Mouse (Mus musculus) embryonic fibroblast, embryonic 13.5 days (primary cell): ENCODE data around the gene Slc29a4. TPM values are rescaled to one million over a fixed set of nuclear protein-coding genes. Genes with fewer than 3 reads are reported as not detected.

Source experiments
- H3K27ac ChIP-seq: 2 replicates; pipeline ENCODE4 v1.5.1; 2012; ENCODE audit warnings: low read length, control low read depth, inconsistent platforms; ENCODE audit not compliant: insufficient read depth
- H3K4me1 ChIP-seq: 2 replicates; pipeline ENCODE4 v1.6.1; 2011; ENCODE audit warnings: low read length; ENCODE audit not compliant: control insufficient read depth, insufficient read depth
- H3K4me3 ChIP-seq: 2 replicates; pipeline ENCODE4 v1.5.1; 2011; ENCODE audit warnings: mild to moderate bottlenecking, control low read depth, low read length; ENCODE audit not compliant: insufficient read depth
- CTCF ChIP-seq: IDR thresholded peaks from 2 replicates; pipeline ENCODE4 v1.5.1; 2011; ENCODE audit warnings: mild to moderate bottlenecking, control low read depth, low read length, moderate library complexity, borderline replicate concordance; ENCODE audit not compliant: insufficient read depth
- POLR2A ChIP-seq: IDR thresholded peaks from 2 replicates; pipeline ENCODE4 v1.6.1; 2011; ENCODE audit warnings: low read depth, mild to moderate bottlenecking, control low read depth, low read length, moderate library complexity
- polyA plus RNA-seq: library from polyadenylated mRNA; stranded (reverse); fragments of >200 nt; gene quantifications from 2 replicates; pipeline ENCODE4 v1.2.4, GENCODE M21; 2011; ENCODE audit warnings: low read depth; ENCODE audit not compliant: missing spikeins, insufficient read length

Slc29a4 gene
- polyA plus RNA-seq, 1 experiment = 0.39 TPM

- no peak overlapping the region for H3K27ac ChIP-seq
- TF ChIP-seq CTCF (no peak), POLR2A (no peak)
Measured at GRCm38 (mm10) chr5:142669726-142670125, 22.6 kb upstream of the Slc29a4 start.

GRCm38 (mm10) chr5:142673082-142673481 is 19.2 kb upstream of the Slc29a4 start:
- no peak overlapping the region for H3K4me3 ChIP-seq
- H3K27ac ChIP-seq = no peak overlapping the region
- H3K4me1 ChIP-seq = no peaks in the 10 kb centered on the region
- TF ChIP-seq CTCF (peak; percentile 63; the same call in 1 of the 2 replicates), POLR2A (no peak)

More at GRCm38 (mm10) chr5:142669726-142670125, 22.6 kb upstream of the Slc29a4 start:
- no peak overlapping the region for H3K4me3 ChIP-seq
- no peaks in the 10 kb centered on the region for H3K4me1 ChIP-seq

- TF ChIP-seq POLR2A (no peak), CTCF (no peak)
- no peak overlapping the region for H3K4me3 ChIP-seq
- no peaks in the 10 kb centered on the region for H3K4me1 ChIP-seq
- H3K27ac ChIP-seq = no peak overlapping the region
Measured at GRCm38 (mm10) chr5:142678141-142678571, 14.2 kb upstream of the Slc29a4 start.

GRCm38 (mm10) chr5:142679065-142679464 is 13.2 kb upstream of the Slc29a4 start:
- TF ChIP-seq POLR2A (no peak), CTCF (no peak)
- Histone ChIP-seq H3K4me3 (no peak overlapping the region), H3K4me1 (no peaks in the 10 kb centered on the region), H3K27ac (no peak overlapping the region)

- no peak for TF ChIP-seq CTCF
- TF ChIP-seq POLR2A = no peak
- no peak overlapping the region for H3K4me3 ChIP-seq
- no peaks in the 10 kb centered on the region for H3K4me1 ChIP-seq
- no peak overlapping the region for H3K27ac ChIP-seq
Measured at GRCm38 (mm10) chr5:142681911-142682310, 10.4 kb upstream of the Slc29a4 start.

- TF ChIP-seq POLR2A = no peak
- no peak for TF ChIP-seq CTCF
- no peak overlapping the region for H3K4me3 ChIP-seq
- no peak overlapping the region for H3K27ac ChIP-seq
- H3K4me1 ChIP-seq = no peaks in the 10 kb centered on the region
Measured at GRCm38 (mm10) chr5:142682529-142682928, 9.8 kb upstream of the Slc29a4 start.

- no peak overlapping the region for H3K27ac ChIP-seq
- no peak overlapping the region for H3K4me3 ChIP-seq
- H3K4me1 ChIP-seq = no peaks in the 10 kb centered on the region
- TF ChIP-seq CTCF = no peak
- no peak for TF ChIP-seq POLR2A
Measured at GRCm38 (mm10) chr5:142688866-142689265, 3.4 kb upstream of the Slc29a4 start.

GRCm38 (mm10) chr5:142690343-142690742 is 2.0 kb upstream of the Slc29a4 start:
- H3K4me3 ChIP-seq = no peak overlapping the region
- H3K27ac ChIP-seq = no peak overlapping the region
- H3K4me1 ChIP-seq = no peaks in the 10 kb centered on the region
- TF ChIP-seq CTCF = no peak
- TF ChIP-seq POLR2A = no peak

- TF ChIP-seq CTCF = no peak
- no peaks in the 10 kb centered on the region for H3K4me1 ChIP-seq
- H3K4me3 ChIP-seq = no peak overlapping the region
- H3K27ac ChIP-seq = no peak overlapping the region
Measured at GRCm38 (mm10) chr5:142692971-142693737, 842 bp downstream of the Slc29a4 start.

GRCm38 (mm10) chr5:142693738-142694430 is 1.6 kb downstream of the Slc29a4 start:
- TF ChIP-seq POLR2A = no peak
- no peak for TF ChIP-seq CTCF
- no peak overlapping the region for H3K4me3 ChIP-seq
- H3K4me1 ChIP-seq = no peaks in the 10 kb centered on the region
- no peak overlapping the region for H3K27ac ChIP-seq
